Mouse (Mus musculus): ENCODE results near the gene Slc37a1. TPM values are rescaled to one million over a fixed set of nuclear protein-coding genes. Genes with fewer than 3 reads are reported as not detected.
A peak's percentile ranks its signal among the peaks of the same experiment; 100 is the strongest.

The Slc37a1 gene
- polyA plus RNA-seq, 1 experiment from 2014 or later, result 16.5 TPM

GRCm38 (mm10) chr17:31355792-31356502 is 69.4 kb downstream of the Slc37a1 start:
- no peaks in the 10 kb centered on the region for H3K9me3 ChIP-seq (ENCODE audit: control insufficient read depth)
- WGBS, result 43% methylated on average over 8 of the region's 8 CpGs
- no peak for ATAC-seq
- H3K36me3 ChIP-seq (ENCODE audit: control insufficient read depth, insufficient read depth), result no peaks in the 10 kb centered on the region
- no peak overlapping the region for H3K4me3 ChIP-seq (ENCODE audit: low read depth, low read length)
- H3K27me3 ChIP-seq (replicated peaks; ENCODE audit: control insufficient read depth, insufficient read depth, low read length), result no peaks in the 10 kb centered on the region
- no peak overlapping the region for H3K27ac ChIP-seq (ENCODE audit: low read depth, low read length)
- TF ChIP-seq CTCF (IDR thresholded peaks at IDR 0.05; ENCODE audit: low read depth), result no peak
- H3K4me1 ChIP-seq (replicated peaks; ENCODE audit: control insufficient read depth, insufficient read depth, low read length), result no peaks in the 10 kb centered on the region
- H3K4me2 ChIP-seq (replicated peaks; ENCODE audit: low read depth), result no peak overlapping the region
- H3K9ac ChIP-seq (ENCODE audit: low read depth, low read length), result no peak overlapping the region

- no peak overlapping the region for H3K27ac ChIP-seq (ENCODE audit: low read depth, low read length)
- TF ChIP-seq CTCF (IDR thresholded peaks at IDR 0.05; ENCODE audit: low read depth), result no peak
- H3K4me3 ChIP-seq (ENCODE audit: low read depth, low read length), result no peak overlapping the region
- no peaks in the 10 kb centered on the region for H3K36me3 ChIP-seq (ENCODE audit: control insufficient read depth, insufficient read depth)
- ATAC-seq, result no peak
- no peaks in the 10 kb centered on the region for H3K4me1 ChIP-seq (replicated peaks; ENCODE audit: control insufficient read depth, insufficient read depth, low read length)
- no peaks in the 10 kb centered on the region for H3K9me3 ChIP-seq (ENCODE audit: control insufficient read depth)
- no peak overlapping the region for H3K4me2 ChIP-seq (replicated peaks; ENCODE audit: low read depth)
- 85% methylated on average over 13 of the region's 13 CpGs for WGBS
- H3K9ac ChIP-seq (ENCODE audit: low read depth, low read length), result no peak overlapping the region
- no peaks in the 10 kb centered on the region for H3K27me3 ChIP-seq (replicated peaks; ENCODE audit: control insufficient read depth, insufficient read depth, low read length)
Observed at GRCm38 (mm10) chr17:31360582-31360981, 74.0 kb downstream of the Slc37a1 start.

GRCm38 (mm10) chr17:31365586-31366166 is 79.1 kb downstream of the Slc37a1 start:
- Histone ChIP-seq H3K27ac (ENCODE audit: low read depth, low read length) (no peak overlapping the region), H3K9ac (ENCODE audit: low read depth, low read length) (no peak overlapping the region), H3K36me3 (ENCODE audit: control insufficient read depth, insufficient read depth) (no peaks in the 10 kb centered on the region), H3K27me3 (replicated peaks; ENCODE audit: control insufficient read depth, insufficient read depth, low read length) (no peaks in the 10 kb centered on the region), H3K4me2 (replicated peaks; ENCODE audit: low read depth) (no peak overlapping the region), H3K4me1 (replicated peaks; ENCODE audit: control insufficient read depth, insufficient read depth, low read length) (no peaks in the 10 kb centered on the region), H3K4me3 (ENCODE audit: low read depth, low read length) (no peak overlapping the region), H3K9me3 (ENCODE audit: control insufficient read depth) (no peaks in the 10 kb centered on the region)
- WGBS, result 66% methylated on average over 5 of the region's 5 CpGs
- ATAC-seq, result peak; percentile 69
- no peak for TF ChIP-seq CTCF (IDR thresholded peaks at IDR 0.05; ENCODE audit: low read depth)

GRCm38 (mm10) chr17:31370221-31370620 is 83.6 kb downstream of the Slc37a1 start:
- WGBS, result 86% methylated on average over 2 of the region's 2 CpGs
- no peak overlapping the region for H3K4me2 ChIP-seq (replicated peaks; ENCODE audit: low read depth)
- TF ChIP-seq CTCF (IDR thresholded peaks at IDR 0.05; ENCODE audit: low read depth), result no peak
- no peaks in the 10 kb centered on the region for H3K36me3 ChIP-seq (ENCODE audit: control insufficient read depth, insufficient read depth)
- H3K9me3 ChIP-seq (ENCODE audit: control insufficient read depth), result no peaks in the 10 kb centered on the region
- H3K27me3 ChIP-seq (replicated peaks; ENCODE audit: control insufficient read depth, insufficient read depth, low read length), result no peaks in the 10 kb centered on the region
- H3K4me3 ChIP-seq (ENCODE audit: low read depth, low read length), result no peak overlapping the region
- H3K27ac ChIP-seq (ENCODE audit: low read depth, low read length), result no peak overlapping the region
- no peak overlapping the region for H3K9ac ChIP-seq (ENCODE audit: low read depth, low read length)
- ATAC-seq, result no peak
- no peaks in the 10 kb centered on the region for H3K4me1 ChIP-seq (replicated peaks; ENCODE audit: control insufficient read depth, insufficient read depth, low read length)

- no peaks in the 10 kb centered on the region for H3K4me1 ChIP-seq (replicated peaks; ENCODE audit: control insufficient read depth, insufficient read depth, low read length)
- no peak overlapping the region for H3K9ac ChIP-seq (ENCODE audit: low read depth, low read length)
- no peaks in the 10 kb centered on the region for H3K27me3 ChIP-seq (replicated peaks; ENCODE audit: control insufficient read depth, insufficient read depth, low read length)
- TF ChIP-seq CTCF (IDR thresholded peaks at IDR 0.05; ENCODE audit: low read depth), result no peak
- H3K4me2 ChIP-seq (replicated peaks; ENCODE audit: low read depth), result no peak overlapping the region
- H3K4me3 ChIP-seq (ENCODE audit: low read depth, low read length), result no peak overlapping the region
- H3K27ac ChIP-seq (ENCODE audit: low read depth, low read length), result no peak overlapping the region
- no peaks in the 10 kb centered on the region for H3K9me3 ChIP-seq (ENCODE audit: control insufficient read depth)
- H3K36me3 ChIP-seq (ENCODE audit: control insufficient read depth, insufficient read depth), result no peaks in the 10 kb centered on the region
- ATAC-seq, result no peak
Observed at GRCm38 (mm10) chr17:31370931-31371330, 84.3 kb downstream of the Slc37a1 start.

GRCm38 (mm10) chr17:31377961-31378360 is 91.4 kb downstream of the Slc37a1 start:
- H3K36me3 ChIP-seq (ENCODE audit: control insufficient read depth, insufficient read depth), result no peaks in the 10 kb centered on the region
- H3K9ac ChIP-seq (ENCODE audit: low read depth, low read length), result no peak overlapping the region
- 18% methylated on average over 7 of the region's 7 CpGs for WGBS
- no peak overlapping the region for H3K4me3 ChIP-seq (ENCODE audit: low read depth, low read length)
- no peaks in the 10 kb centered on the region for H3K9me3 ChIP-seq (ENCODE audit: control insufficient read depth)
- H3K27ac ChIP-seq (ENCODE audit: low read depth, low read length), result no peak overlapping the region
- no peak for ATAC-seq
- peak; percentile 94 for TF ChIP-seq CTCF (IDR thresholded peaks at IDR 0.05; ENCODE audit: low read depth)
- H3K4me2 ChIP-seq (replicated peaks; ENCODE audit: low read depth), result no peak overlapping the region
- no peaks in the 10 kb centered on the region for H3K27me3 ChIP-seq (replicated peaks; ENCODE audit: control insufficient read depth, insufficient read depth, low read length)
- H3K4me1 ChIP-seq (replicated peaks; ENCODE audit: control insufficient read depth, insufficient read depth, low read length), result no peaks in the 10 kb centered on the region

All from intestine, postnatal 0 days (tissue).